Mouse (Mus musculus): ENCODE results near the gene Tssk1. TPM values are rescaled to one million over a fixed set of nuclear protein-coding genes. Genes with fewer than 3 reads are reported as not detected.

Gene Tssk1
- total and polyA plus RNA-seq, 3 experiments = 0.04 to 0.36 TPM; not detected in 1

- TF ChIP-seq POLR2AphosphoS2 (IDR thresholded peaks at IDR 0.05; ENCODE audit: low read length) = peak; percentile 46; the same call in 1 of the 2 replicates
- no peak for TF ChIP-seq MAZ (IDR thresholded peaks at IDR 0.05; ENCODE audit: low read depth, low read length)
- no peak for TF ChIP-seq ELF1 (IDR thresholded peaks at IDR 0.05; ENCODE audit: low read depth, low read length)
- no peak for TF ChIP-seq RAD21 (IDR thresholded peaks at IDR 0.05; ENCODE audit: low read depth, low read length)
- no peak for TF ChIP-seq USF2 (IDR thresholded peaks at IDR 0.05; ENCODE audit: borderline replicate concordance in 1 of 2, insufficient read depth in 1 of 2, low read depth in 1 of 2, low read length in 2 of 2)
- no peak for TF ChIP-seq MYC (IDR thresholded peaks at IDR 0.05; ENCODE audit: low read depth, low read length)
- 0 out of 2 replicates have a peak, but pooled peaks have one; percentile 25 for TF ChIP-seq SIN3A (IDR thresholded peaks at IDR 0.05; ENCODE audit: low read length)
- TF ChIP-seq ZMIZ1 (IDR thresholded peaks at IDR 0.05; ENCODE audit: low read depth, low read length) = peak; percentile 52; the same call in 1 of the 2 replicates
- peak; percentile 34; the same call in 1 of the 2 replicates for TF ChIP-seq MXI1 (IDR thresholded peaks at IDR 0.05; ENCODE audit: low read depth, low read length)
- TF ChIP-seq MAX (IDR thresholded peaks at IDR 0.05; ENCODE audit: low read length) = no peak; the same call in 1 of the 2 replicates
- no peak for TF ChIP-seq MAFK (IDR thresholded peaks at IDR 0.05; ENCODE audit: borderline replicate concordance, low read depth, low read length)
- no peak for TF ChIP-seq RCOR1 (IDR thresholded peaks at IDR 0.05; ENCODE audit: low read depth, low read length)
- TF ChIP-seq BHLHE40 (IDR thresholded peaks at IDR 0.05; ENCODE audit: borderline replicate concordance, low read depth, low read length) = no peak
- peak in 1 of 2 experiments; percentile 42; a peak in 1 of 4 replicates for TF ChIP-seq POLR2A (IDR thresholded peaks at IDR 0.05; ENCODE audit: control insufficient read depth in 1 of 2, insufficient read depth in 1 of 2, low read depth in 1 of 2, low read length in 2 of 2, poor library complexity in 1 of 2)
- TF ChIP-seq CHD2 (IDR thresholded peaks at IDR 0.05; ENCODE audit: low read length) = no peak
- no peak for TF ChIP-seq NRF1 (IDR thresholded peaks at IDR 0.05; ENCODE audit: insufficient read depth, low read depth, low read length, poor library complexity, severe bottlenecking)
- no peak for TF ChIP-seq USF1 (IDR thresholded peaks at IDR 0.05; ENCODE audit: low read depth, low read length)
These were observed 40.5 kb downstream of the Tssk1 start (continued) for GRCm38 (mm10) chr16:17934445-17934910.

- peaks cover 31 to 41% of the 10 kb centered on the region in 2 experiments for H3K4me1 ChIP-seq (ENCODE audit: control insufficient read depth in 1 of 2, insufficient read depth in 2 of 2, low read length in 2 of 2)
- peaks cover 0 to 33% of the 10 kb centered on the region in 2 experiments; a peak in 2 of 4 replicates for H3K36me3 ChIP-seq (ENCODE audit: control insufficient read depth in 1 of 2, insufficient read depth in 2 of 2, low read length in 2 of 2)
These were observed 42.8 kb downstream of the Tssk1 start for GRCm38 (mm10) chr16:17936776-17937175.

GRCm38 (mm10) chr16:17938187-17938586, 44.2 kb downstream of the Tssk1 start:
- Histone ChIP-seq H3K4me3 (ENCODE audit: control insufficient read depth in 1 of 2, insufficient read depth in 1 of 2, low read depth in 2 of 2, low read length in 2 of 2) (peak overlapping the region; percentile 37 to 43; a peak in 3 of 4 replicates), H3K27ac (ENCODE audit: control insufficient read depth, low read depth, low read length) (peak overlapping the region; percentile 87), H3K4me1 (ENCODE audit: control insufficient read depth in 1 of 2, insufficient read depth in 2 of 2, low read length in 2 of 2) (peaks cover 25 to 34% of the 10 kb centered on the region in 2 experiments), H3K36me3 (ENCODE audit: control insufficient read depth in 1 of 2, insufficient read depth in 2 of 2, low read length in 2 of 2) (peaks cover 0 to 27% of the 10 kb centered on the region in 2 experiments; a peak in 2 of 4 replicates), H3K9me3 (replicated peaks; ENCODE audit: insufficient read depth, low read length) (no peaks in the 10 kb centered on the region), H3K27me3 (ENCODE audit: control insufficient read depth in 1 of 2, insufficient read depth in 2 of 2, low read length in 2 of 2) (no peaks in the 10 kb centered on the region), H3K9ac (ENCODE audit: control insufficient read depth, low read depth, low read length, poor library complexity, severe bottlenecking) (peak overlapping the region; percentile 61), H3K79me2 (ENCODE audit: control insufficient read depth, insufficient read depth, low read length, poor library complexity) (no peaks in the 10 kb centered on the region)
- TF ChIP-seq MYB (IDR thresholded peaks at IDR 0.05; ENCODE audit: low read depth, low read length) = no peak
- peak; percentile 88 for TF ChIP-seq MXI1 (IDR thresholded peaks at IDR 0.05; ENCODE audit: low read depth, low read length)
- peak; percentile 17; the same call in 1 of the 2 replicates for TF ChIP-seq NELFE (IDR thresholded peaks at IDR 0.05; ENCODE audit: low read depth, low read length)
- TF ChIP-seq TCF12 (IDR thresholded peaks at IDR 0.05; ENCODE audit: low read depth, low read length) = no peak
- TF ChIP-seq GATA1 (IDR thresholded peaks at IDR 0.05; ENCODE audit: low read depth, low read length) = peak; percentile 47; the same call in 1 of the 2 replicates
- TF ChIP-seq EP300 (IDR thresholded peaks at IDR 0.05; ENCODE audit: low read depth in 1 of 2, low read length in 2 of 2) = peak; percentile 42 to 44; a peak in 2 of 4 replicates
- TF ChIP-seq MAX (IDR thresholded peaks at IDR 0.05; ENCODE audit: low read length) = peak; percentile 88
- peak; percentile 41; the same call in 1 of the 2 replicates for TF ChIP-seq ETS1 (IDR thresholded peaks at IDR 0.05; ENCODE audit: low read depth, low read length)
- TF ChIP-seq JUND (IDR thresholded peaks at IDR 0.05; ENCODE audit: low read depth, low read length) = no peak
- peak; percentile 79 for TF ChIP-seq MYC (IDR thresholded peaks at IDR 0.05; ENCODE audit: low read depth, low read length)
- no peak for TF ChIP-seq CHD2 (IDR thresholded peaks at IDR 0.05; ENCODE audit: low read length)
- 0 out of 4 replicates have a peak, but pooled peaks of 1 of the 2 experiments have one; percentile 27 for TF ChIP-seq POLR2A (IDR thresholded peaks at IDR 0.05; ENCODE audit: control insufficient read depth in 1 of 2, insufficient read depth in 1 of 2, low read depth in 1 of 2, low read length in 2 of 2, poor library complexity in 1 of 2)
- TF ChIP-seq BHLHE40 (IDR thresholded peaks at IDR 0.05; ENCODE audit: borderline replicate concordance, low read depth, low read length) = no peak
- peak; percentile 61 for DNase-seq (ENCODE audit: low read depth, low spot score)

More at GRCm38 (mm10) chr16:17936776-17937175, 42.8 kb downstream of the Tssk1 start:
- no peak overlapping the region for H3K4me3 ChIP-seq (ENCODE audit: control insufficient read depth in 1 of 2, insufficient read depth in 1 of 2, low read depth in 2 of 2, low read length in 2 of 2)
- H3K27ac ChIP-seq (ENCODE audit: control insufficient read depth, low read depth, low read length) = no peak overlapping the region
- H3K79me2 ChIP-seq (ENCODE audit: control insufficient read depth, insufficient read depth, low read length, poor library complexity) = no peaks in the 10 kb centered on the region
- no peak for DNase-seq (ENCODE audit: low read depth, low spot score)
- no peak overlapping the region for H3K9ac ChIP-seq (ENCODE audit: control insufficient read depth, low read depth, low read length, poor library complexity, severe bottlenecking)
- H3K27me3 ChIP-seq (ENCODE audit: control insufficient read depth in 1 of 2, insufficient read depth in 2 of 2, low read length in 2 of 2) = no peaks in the 10 kb centered on the region
- H3K9me3 ChIP-seq (replicated peaks; ENCODE audit: insufficient read depth, low read length) = no peaks in the 10 kb centered on the region
- no peak for TF ChIP-seq GABPA (IDR thresholded peaks at IDR 0.05; ENCODE audit: low read depth, low read length)
- TF ChIP-seq TBP (IDR thresholded peaks at IDR 0.05; ENCODE audit: low read depth, low read length) = no peak

Data from MEL (cell line).